Mouse (Mus musculus): ENCODE measurements at regions not wholly inside any gene's neighbourhood (a gene's known extent, or its start where the extent isn't known, plus 50 kb on each side); places are given as distances from the start of the nearest gene placed in this dataset.

- TF ChIP-seq CTCF (IDR thresholded peaks at IDR 0.05; ENCODE audit: low read depth, low read length) (no peak), EP300 (IDR thresholded peaks at IDR 0.05; ENCODE audit: insufficient read depth, low read depth, low read length) (no peak), POLR2A (IDR thresholded peaks at IDR 0.05; ENCODE audit: insufficient read depth, low read length) (no peak)
Observed at GRCm38 (mm10) chr4:18349157-18349556, 1256.1 kb upstream of the Gm12353 start.
